Mouse (Mus musculus): Measurements from ENCODE around the gene Ccdc169.
"Not testable (repeated sequence)": the region's sequence is repeated elsewhere in the genome, so short reads cannot be mapped to it uniquely, and the experiment has no call there.

The Ccdc169 gene

GRCm38 (mm10) chr3:55195581-55196327 is 58.6 kb downstream of the Ccdc169 start:
- no peak for DNase-seq (ENCODE audit: extremely low read depth, low read depth)

GRCm38 (mm10) chr3:55196328-55196710 is 59.2 kb downstream of the Ccdc169 start:
- DNase-seq (ENCODE audit: extremely low read depth, low read depth) = no peak

GRCm38 (mm10) chr3:55203621-55204020 is 66.5 kb downstream of the Ccdc169 start:
- DNase-seq (ENCODE audit: extremely low read depth, low read depth) = not testable (repeated sequence)

GRCm38 (mm10) chr3:55206413-55206812 is 69.3 kb downstream of the Ccdc169 start:
- DNase-seq (ENCODE audit: extremely low read depth, low read depth) = no peak

GRCm38 (mm10) chr3:55207665-55208064 is 70.5 kb downstream of the Ccdc169 start:
- DNase-seq (ENCODE audit: extremely low read depth, low read depth) = no peak

GRCm38 (mm10) chr3:55212254-55212653 is 75.1 kb downstream of the Ccdc169 start:
- no peak for DNase-seq (ENCODE audit: extremely low read depth, low read depth)

GRCm38 (mm10) chr3:55213785-55214184 is 76.6 kb downstream of the Ccdc169 start:
- no peak for DNase-seq (ENCODE audit: extremely low read depth, low read depth)

- no peak for DNase-seq (ENCODE audit: extremely low read depth, low read depth)
These were observed 77.3 kb downstream of the Ccdc169 start for GRCm38 (mm10) chr3:55214413-55214812.

GRCm38 (mm10) chr3:55222502-55222901 is 85.4 kb downstream of the Ccdc169 start:
- DNase-seq (ENCODE audit: extremely low read depth, low read depth) = no peak

Measured in MEL-GATA-1-ER (cell line).